Mouse (Mus musculus) spleen, adult 2 months (tissue): ENCODE results near the gene Cadps. TPM values are rescaled to one million over a fixed set of nuclear protein-coding genes. Genes with fewer than 3 reads are reported as not detected.

ENCODE experiments used
- DNase-seq, 2 experiments: peaks; one replicate each; pipeline versions ENCODE4 v3.0.0 to v3.0.0-alpha.2; 2012 to 2021; ENCODE audit warnings: low spot score in 2 of 2, low read depth in 1 of 2
- H3K27ac ChIP-seq: fragments of 200-500 bp; 2 replicates; pipeline ENCODE4 v1.5.1; 2012; ENCODE audit warnings: low read length, inconsistent platforms; ENCODE audit not compliant: insufficient read depth
- H3K27me3 ChIP-seq: fragments of 200-500 bp; 2 replicates; pipeline ENCODE4 v1.6.1; 2012; ENCODE audit warnings: mild to moderate bottlenecking, moderate library complexity, low read length, inconsistent platforms; ENCODE audit not compliant: control insufficient read depth, insufficient read depth
- H3K36me3 ChIP-seq: fragments of 200-500 bp; 2 replicates; pipeline ENCODE4 v1.6.1; 2012; ENCODE audit warnings: mild to moderate bottlenecking, low read length, inconsistent platforms; ENCODE audit not compliant: control insufficient read depth, insufficient read depth
- H3K4me1 ChIP-seq: fragments of 200-500 bp; 2 replicates; pipeline ENCODE4 v1.6.1; 2011; ENCODE audit warnings: inconsistent platforms; ENCODE audit not compliant: control insufficient read depth, insufficient read depth, insufficient read length
- H3K4me3 ChIP-seq: fragments of 200-500 bp; 2 replicates; pipeline ENCODE4 v1.5.1; 2011; ENCODE audit warnings: mild to moderate bottlenecking, inconsistent platforms; ENCODE audit not compliant: insufficient read depth, insufficient read length; ENCODE audit errors: extremely low read depth
- CTCF ChIP-seq: fragments of 200-500 bp; IDR thresholded peaks from 2 replicates; pipeline ENCODE4 v1.5.1; 2011; ENCODE audit warnings: mild to moderate bottlenecking, inconsistent platforms; ENCODE audit not compliant: insufficient read depth, insufficient read length, insufficient replicate concordance; ENCODE audit errors: extremely low read depth
- POLR2A ChIP-seq: fragments of 200-500 bp; IDR thresholded peaks from 2 replicates; pipeline ENCODE4 v1.6.1; 2011; ENCODE audit warnings: low read depth, low read length, inconsistent platforms
- WGBS: fragments of 180-500 bp; shearing (Covaris S2); methylation state at CpG from one replicate; pipeline ENCODE4 v1.1.7; 2018; 5-methylcytosine and 5-hydroxymethylcytosine counted together
- polyA plus RNA-seq: library from polyadenylated mRNA; depleted of rRNA; stranded (reverse); fragments of >200 nt; gene quantifications from 2 replicates; pipeline ENCODE4 v1.2.3, GENCODE M21; 2012; rRNA removed

The Cadps gene
- 0.01 and 0.04 TPM in 2 replicates for polyA plus RNA-seq

- DNase-seq = no peak
- no peak for TF ChIP-seq POLR2A
- TF ChIP-seq CTCF = no peak
- H3K36me3 ChIP-seq = no peaks in the 10 kb centered on the region
- H3K27me3 ChIP-seq = peaks cover 2% of the 10 kb centered on the region; the same call in 1 of the 2 replicates
- H3K4me1 ChIP-seq = no peaks in the 10 kb centered on the region
- no peak within 1 kb of the TSS for H3K27ac ChIP-seq
- 4% methylated on average over 65 of the region's 71 CpGs for WGBS
- no peak within 1 kb of the TSS for H3K4me3 ChIP-seq
Observed at GRCm38 (mm10) chr14:12822491-12823219, at the start of gene Cadps. TSS of gene Cadps (minus strand) at chr14:12823079.

- Histone ChIP-seq H3K27me3 (no peaks in the 10 kb centered on the region), H3K4me1 (no peaks in the 10 kb centered on the region), H3K36me3 (no peaks in the 10 kb centered on the region), H3K27ac (no peak overlapping the region), H3K4me3 (no peak overlapping the region)
- no peak for DNase-seq
- 91% methylated on average over 1 of the region's 1 CpGs for WGBS
- TF ChIP-seq CTCF (no peak), POLR2A (no peak)
Observed at GRCm38 (mm10) chr14:12869605-12870004, 46.7 kb upstream of the Cadps start.

GRCm38 (mm10) chr14:12865258-12865657 is 42.4 kb upstream of the Cadps start:
- H3K4me3 ChIP-seq = no peak overlapping the region
- WGBS = 67% methylated on average over 2 of the region's 2 CpGs
- no peak for DNase-seq
- H3K27me3 ChIP-seq = no peaks in the 10 kb centered on the region
- TF ChIP-seq POLR2A (no peak), CTCF (no peak)
- H3K36me3 ChIP-seq = no peaks in the 10 kb centered on the region
- H3K27ac ChIP-seq = no peak overlapping the region
- H3K4me1 ChIP-seq = no peaks in the 10 kb centered on the region

- Histone ChIP-seq H3K27me3 (no peaks in the 10 kb centered on the region), H3K4me3 (no peak overlapping the region), H3K27ac (no peak overlapping the region), H3K4me1 (no peaks in the 10 kb centered on the region), H3K36me3 (no peaks in the 10 kb centered on the region)
- TF ChIP-seq POLR2A = no peak
- no peak for TF ChIP-seq CTCF
- DNase-seq = no peak
Observed at GRCm38 (mm10) chr14:12843860-12844259, 21.0 kb upstream of the Cadps start.

- Histone ChIP-seq H3K4me3 (no peak overlapping the region), H3K4me1 (no peaks in the 10 kb centered on the region), H3K27me3 (no peaks in the 10 kb centered on the region), H3K36me3 (no peaks in the 10 kb centered on the region), H3K27ac (no peak overlapping the region)
- DNase-seq = no peak
- WGBS = 33% methylated on average over 1 of the region's 1 CpGs
- no peak for TF ChIP-seq CTCF
Observed at GRCm38 (mm10) chr14:12839471-12839870, 16.6 kb upstream of the Cadps start.

GRCm38 (mm10) chr14:12838949-12839348 is 16.1 kb upstream of the Cadps start:
- no peaks in the 10 kb centered on the region for H3K4me1 ChIP-seq
- no peak for DNase-seq
- no peaks in the 10 kb centered on the region for H3K36me3 ChIP-seq
- H3K4me3 ChIP-seq = no peak overlapping the region
- H3K27me3 ChIP-seq = no peaks in the 10 kb centered on the region
- TF ChIP-seq POLR2A = no peak
- no peak for TF ChIP-seq CTCF
- H3K27ac ChIP-seq = no peak overlapping the region

GRCm38 (mm10) chr14:12838323-12838722 is 15.4 kb upstream of the Cadps start:
- H3K4me1 ChIP-seq = no peaks in the 10 kb centered on the region
- TF ChIP-seq CTCF (no peak), POLR2A (no peak)
- no peaks in the 10 kb centered on the region for H3K36me3 ChIP-seq
- no peak overlapping the region for H3K27ac ChIP-seq
- no peak overlapping the region for H3K4me3 ChIP-seq
- no peak for DNase-seq
- no peaks in the 10 kb centered on the region for H3K27me3 ChIP-seq
